31 mouse cellular contexts compared by ENCODE assay signal in genomic region chr19:60940866-60941265, GRCm38 (mm10). TPM values are rescaled to one million over a fixed set of nuclear protein-coding genes. Genes with fewer than 3 reads are reported as not detected.
DNase-seq lines count a peak whose midpoint lies in the region; ATAC-seq and TF ChIP-seq lines count a peak whose summit lies in the region.
"Had no signal": no experiment of that assay in that cellular context is flagged by ENCODE, and none has a peak within 500 bp of the region (broad histone marks: within the 10 kb centered on the region; RNA-seq: fewer than 3 reads in every experiment).

No protein-coding gene starts in this region.

- WGBS in heart, embryonic 13.5 days = 70% methylated on average over 1 of the region's 1 CpGs
- 58% methylated on average over 1 of the region's 1 CpGs for WGBS in liver, adult 2 months
- 88% methylated on average over 1 of the region's 1 CpGs for WGBS in liver, embryonic 11.5 days

- H3K9ac ChIP-seq in heart, embryonic 13.5 days = no peak overlapping the region
- H3K9ac ChIP-seq in liver, adult 2 months (ENCODE audit: low read depth, low read length) = no peak overlapping the region
- no peak overlapping the region for H3K9ac ChIP-seq in liver, embryonic 11.5 days (ENCODE audit: low read depth, low read length)
- H3K9ac ChIP-seq: embryonic facial prominence, embryonic 15.5 days; forebrain, embryonic 15.5 days; hindbrain, embryonic 15.5 days; limb, embryonic 15.5 days; liver, embryonic 15.5 days; lung, embryonic 14.5 days; midbrain, embryonic 12.5 days; neural tube, embryonic 12.5 days had no signal

- no peaks in the 10 kb centered on the region for H3K9me3 ChIP-seq in heart, embryonic 13.5 days
- no peaks in the 10 kb centered on the region for H3K9me3 ChIP-seq in liver, embryonic 11.5 days (ENCODE audit: control insufficient read depth, low read length)
- H3K9me3 ChIP-seq: embryonic facial prominence, embryonic 10.5 days; embryonic facial prominence, embryonic 15.5 days; forebrain, embryonic 15.5 days; hindbrain, embryonic 10.5 days; hindbrain, embryonic 15.5 days; limb, embryonic 10.5 days; limb, embryonic 15.5 days; liver, embryonic 15.5 days; megakaryocyte, embryonic 14.5 days; midbrain, embryonic 12.5 days; neural tube, embryonic 12.5 days had no signal

- H3K4me2 ChIP-seq in heart, embryonic 13.5 days = no peak overlapping the region
- no peak overlapping the region for H3K4me2 ChIP-seq in liver, embryonic 11.5 days
- H3K4me2 ChIP-seq: embryonic facial prominence, embryonic 15.5 days; forebrain, embryonic 15.5 days; hindbrain, embryonic 15.5 days; limb, embryonic 15.5 days; liver, embryonic 15.5 days; lung, embryonic 14.5 days; midbrain, embryonic 12.5 days; neural tube, embryonic 12.5 days had no signal

- no peaks in the 10 kb centered on the region for H3K36me3 ChIP-seq in heart, embryonic 13.5 days
- H3K36me3 ChIP-seq in liver, adult 2 months (ENCODE audit: control insufficient read depth, insufficient read depth, low read length) = no peaks in the 10 kb centered on the region
- no peaks in the 10 kb centered on the region for H3K36me3 ChIP-seq in liver, embryonic 11.5 days (ENCODE audit: control insufficient read depth, insufficient read depth, low read length)
- H3K36me3 ChIP-seq: embryonic facial prominence, embryonic 10.5 days; embryonic facial prominence, embryonic 15.5 days; forebrain, embryonic 15.5 days; hindbrain, embryonic 10.5 days; hindbrain, embryonic 15.5 days; limb, embryonic 10.5 days; limb, embryonic 15.5 days; liver, embryonic 15.5 days; midbrain, embryonic 12.5 days; neural tube, embryonic 12.5 days had no signal

- intact Hi-C loops in gastrocnemius, adult 2 months (cut with DNase I) = no loop called here
- intact Hi-C loops in heart, postnatal 14 days (cut with DNase I) = no loop called here

- H3K79me2 ChIP-seq in liver, adult 2 months (ENCODE audit: control insufficient read depth, insufficient read depth, low read length) = 0 out of 2 replicates have a peak, but pooled peaks cover 2% of the 10 kb centered on the region

- H3K27me3 ChIP-seq in heart, embryonic 13.5 days (replicated peaks) = no peaks in the 10 kb centered on the region
- H3K27me3 ChIP-seq in liver, adult 2 months (ENCODE audit: control insufficient read depth, insufficient read depth, low read length) = no peaks in the 10 kb centered on the region
- no peaks in the 10 kb centered on the region for H3K27me3 ChIP-seq in liver, embryonic 11.5 days (replicated peaks; ENCODE audit: control insufficient read depth, insufficient read depth, low read length)
- H3K27me3 ChIP-seq: CH12.LX; embryonic facial prominence, embryonic 15.5 days; forebrain, embryonic 15.5 days; hindbrain, embryonic 15.5 days; limb, embryonic 15.5 days; liver, embryonic 15.5 days; megakaryocyte, embryonic 14.5 days; midbrain, embryonic 12.5 days; neural tube, embryonic 12.5 days had no signal

- no peak for DNase-seq in gastrocnemius, adult 2 months
- no peak for DNase-seq in gastrocnemius, postnatal 25 days
- DNase-seq in heart, postnatal 14 days = no peak
- DNase-seq in liver, adult 2 months (ENCODE audit: extremely low read depth, low read depth, low spot score) = peak; percentile 33
- DNase-seq in liver, embryonic 11.5 days (ENCODE audit: low spot score) = no peak
- DNase-seq in ovary, postnatal 10 days (ENCODE audit: low spot score) = no peak
- no peak for DNase-seq in thymus, adult 18-20 months
- DNase-seq: cerebellum, adult 8-10 months; cerebellum, postnatal 25 days; kidney, adult 11 months; layer of hippocampus, postnatal 36 days; lung, embryonic 14.5 days; right cerebral cortex, postnatal 4 days; thymus, adult 2 months; thymus, postnatal 36 days had no signal

- no peak for ATAC-seq in heart, embryonic 13.5 days (ENCODE audit: extremely low read depth, insufficient number of reproducible peaks, low FRiP score, low TSS enrichment)
- ATAC-seq in liver, embryonic 11.5 days (replicated peaks; ENCODE audit: low FRiP score) = no peak
- ATAC-seq: forebrain, embryonic 15.5 days; inflammation-experienced regulatory T-cells, adult 6 months had no signal

- peak overlapping the region; percentile 84 for H3K27ac ChIP-seq in gastrocnemius, adult 2 months
- peak overlapping the region; percentile 88 for H3K27ac ChIP-seq in heart, embryonic 13.5 days (replicated peaks)
- H3K27ac ChIP-seq in liver, adult 2 months (replicated peaks; ENCODE audit: insufficient read depth, low read depth, low read length) = no peak overlapping the region
- H3K27ac ChIP-seq in liver, embryonic 11.5 days (ENCODE audit: low read depth, low read length) = no peak overlapping the region
- H3K27ac ChIP-seq: embryonic facial prominence, embryonic 10.5 days; forebrain, embryonic 15.5 days; hindbrain, embryonic 10.5 days; hindbrain, embryonic 15.5 days; limb, embryonic 10.5 days; liver, embryonic 15.5 days; midbrain, embryonic 12.5 days; neural tube, embryonic 12.5 days; stomach, postnatal 0 days had no signal

- no peak overlapping the region for H3K4me3 ChIP-seq in gastrocnemius, adult 2 months
- H3K4me3 ChIP-seq in heart, embryonic 13.5 days = no peak overlapping the region
- no peak overlapping the region for H3K4me3 ChIP-seq in liver, adult 2 months (ENCODE audit: insufficient read depth, low read depth, low read length)
- no peak overlapping the region for H3K4me3 ChIP-seq in liver, embryonic 11.5 days (ENCODE audit: low read depth, low read length)
- H3K4me3 ChIP-seq: embryonic facial prominence, embryonic 10.5 days; embryonic facial prominence, embryonic 15.5 days; forebrain, embryonic 15.5 days; hindbrain, embryonic 10.5 days; hindbrain, embryonic 15.5 days; limb, embryonic 10.5 days; limb, embryonic 15.5 days; liver, embryonic 15.5 days; midbrain, embryonic 12.5 days; myocyte; neural tube, embryonic 12.5 days had no signal

- TF ChIP-seq POLR2A in liver, adult 2 months (IDR thresholded peaks at IDR 0.05; ENCODE audit: extremely low read depth, insufficient read depth, low read length) = no peak

- peaks cover 35% of the 10 kb centered on the region for H3K4me1 ChIP-seq in heart, embryonic 13.5 days
- peaks cover 17% of the 10 kb centered on the region for H3K4me1 ChIP-seq in liver, adult 2 months (ENCODE audit: control insufficient read depth, insufficient read depth, low read length)
- no peaks in the 10 kb centered on the region for H3K4me1 ChIP-seq in liver, embryonic 11.5 days (replicated peaks; ENCODE audit: control insufficient read depth, insufficient read depth, low read length)
- H3K4me1 ChIP-seq: forebrain, embryonic 15.5 days; midbrain, embryonic 12.5 days; neural tube, embryonic 12.5 days had no signal

- TF ChIP-seq CTCF in gastrocnemius, adult 2 months (IDR thresholded peaks at IDR 0.05) = no peak
- TF ChIP-seq CTCF in liver, adult 2 months (IDR thresholded peaks at IDR 0.05; ENCODE audit: low read depth, low read length) = no peak

RNA-seq across cellular contexts. Expression of gene Grk5, which starts 51.3 kb away (rescaled TPM):
- 1 to 10 TPM; 3.9 to 5.4 TPM for total RNA-seq in gastrocnemius, adult 2 months (2021)
- 1 to 10 TPM; 4.6 to 5.5 TPM for total RNA-seq in gastrocnemius, postnatal 25 days (2021)
- 3.4 and 3.7 TPM in 2 replicates for polyA plus RNA-seq in heart, embryonic 13.5 days (2015; fragmentation: Nextera tagmentation; extraction: Ambion mirVana)
- 10 to 100 TPM; 23.8 to 29.2 TPM for total RNA-seq in heart, postnatal 14 days (2021)
- 2.2 and 3.0 TPM in 2 replicates for total RNA-seq in liver, adult 2 months (2014; rRNA removed)
- polyA plus RNA-seq in liver, adult 2 months (2012; rRNA removed) = 0.48 and 0.98 TPM in 2 replicates
- 2.1 and 2.9 TPM in 2 replicates for polyA plus RNA-seq in liver, embryonic 11.5 days (2014; fragmentation: Nextera tagmentation; extraction: Ambion mirVana)

Comparison
In these comparisons a context has a peak if more than half of its experiments do, and no peak if none do; other contexts are left out.
1. H3K27ac ChIP-seq: peak in gastrocnemius, adult 2 months (single experiment) and heart, embryonic 13.5 days (single experiment); none in liver, adult 2 months (single experiment) and liver, embryonic 11.5 days (single experiment).